Mouse (Mus musculus) kidney, postnatal 0 days (tissue): ENCODE measurements around the gene Mmp17. TPM values are rescaled to one million over a fixed set of nuclear protein-coding genes. Genes with fewer than 3 reads are reported as not detected.

Experiments
- ATAC-seq: fragments of 200-750 bp; cut with Nextera tagmentation; replicated peaks from 2 replicates; pipeline ENCODE4 v1.8.0; 2017; ENCODE audit warnings: low read depth, moderate number of reproducible peaks, moderate TSS enrichment, moderate library complexity; ENCODE audit not compliant: low FRiP score
- DNase-seq: peaks from one replicate; pipeline ENCODE4 v3.0.0-alpha.2; 2016; ENCODE audit warnings: low spot score
- H3K27ac ChIP-seq: fragments of 300-500 bp; sonication (generic); 2 replicates; pipeline ENCODE4 v1.5.1; 2014; ENCODE audit warnings: mild to moderate bottlenecking
- H3K27me3 ChIP-seq: fragments of 300-500 bp; sonication (generic); 2 replicates; pipeline ENCODE4 v1.6.1; 2014; ENCODE audit warnings: low read length, mixed read lengths; ENCODE audit not compliant: insufficient read depth
- H3K36me3 ChIP-seq: fragments of 300-500 bp; sonication (generic); 2 replicates; pipeline ENCODE4 v1.6.1; 2014; ENCODE audit warnings: low read length, mixed read lengths; ENCODE audit not compliant: insufficient read depth
- H3K4me1 ChIP-seq: fragments of 300-500 bp; sonication (generic); replicated peaks from 2 replicates; pipeline ENCODE4 v1.6.1; 2014; ENCODE audit warnings: antibody characterized with exemption, low read length, mixed read lengths; ENCODE audit not compliant: insufficient read depth
- H3K4me2 ChIP-seq: fragments of 300-500 bp; sonication (generic); 2 replicates; pipeline ENCODE4 v1.6.1; 2014; ENCODE audit warnings: mild to moderate bottlenecking, low read length, moderate library complexity, mixed read lengths
- H3K4me3 ChIP-seq: fragments of 300-500 bp; sonication (generic); replicated peaks from 2 replicates; pipeline ENCODE4 v1.5.1; 2014; ENCODE audit warnings: low read depth, low read length
- H3K9ac ChIP-seq: fragments of 300-500 bp; sonication (generic); 2 replicates; pipeline ENCODE4 v1.6.1; 2014; ENCODE audit warnings: low read depth, low read length
- H3K9me3 ChIP-seq: fragments of 300-500 bp; sonication (generic); replicated peaks from 2 replicates; pipeline ENCODE4 v1.6.1; 2016; ENCODE audit warnings: low read length, inconsistent platforms, mixed read lengths
- CTCF ChIP-seq: IDR thresholded peaks from 2 replicates; pipeline ENCODE4 v1.5.1; 2016; ENCODE audit warnings: antibody characterized with exemption, low read depth, mild to moderate bottlenecking, moderate library complexity
- WGBS: fragments of 180-500 bp; shearing (Covaris S2); extraction: QIAGEN DNeasy Blood & Tissue Kit; methylation state at CpG from one replicate; pipeline ENCODE4 v1.1.7; 2014; 5-methylcytosine and 5-hydroxymethylcytosine counted together
- polyA plus RNA-seq: library from polyadenylated mRNA; unstranded; fragments of >200 nt; fragmentation: Nextera tagmentation; extraction: Ambion mirVana; gene quantifications from 2 replicates; pipeline ENCODE4 v1.2.1, GENCODE M21; 2015

The Mmp17 gene
- polyA plus RNA-seq: 1.5 and 2.0 TPM in 2 replicates

- ATAC-seq (peak; percentile 84), DNase-seq (peak; percentile 93)
- Histone ChIP-seq H3K4me3 (peak within 1 kb of the TSS; percentile 76), H3K4me2 (peak within 1 kb of the TSS; percentile 100), H3K27ac (no peak within 1 kb of the TSS), H3K36me3 (no peaks in the 10 kb centered on the region), H3K4me1 (peaks cover 7% of the 10 kb centered on the region; the same call in 1 of the 2 replicates), H3K9ac (peak within 1 kb of the TSS; percentile 63), H3K27me3 (no peaks in the 10 kb centered on the region), H3K9me3 (no peaks in the 10 kb centered on the region)
- TF ChIP-seq CTCF: peak; percentile 80
- under 1% methylated on average over 76 of the region's 80 CpGs for WGBS
Measured at GRCm38 (mm10) chr5:129583761-129584582, at the start of gene Mmp17. Mmp17 (plus strand) TSS chr5:129584169.

GRCm38 (mm10) chr5:129534500-129534899, 49.5 kb upstream of the Mmp17 start:
- H3K4me2 ChIP-seq: no peak overlapping the region
- ATAC-seq (no peak), DNase-seq (no peak)
- TF ChIP-seq CTCF: no peak
- peaks cover 18% of the 10 kb centered on the region for H3K36me3 ChIP-seq
- 82% methylated on average over 2 of the region's 2 CpGs for WGBS
- H3K27ac ChIP-seq: no peak overlapping the region
- no peaks in the 10 kb centered on the region; the same call in 1 of the 2 replicates for H3K4me1 ChIP-seq
- H3K27me3 ChIP-seq: no peaks in the 10 kb centered on the region
- H3K9me3 ChIP-seq: no peaks in the 10 kb centered on the region
- no peak overlapping the region for H3K4me3 ChIP-seq
- H3K9ac ChIP-seq: no peak overlapping the region

- no peak for TF ChIP-seq CTCF
- Histone ChIP-seq H3K27me3 (no peaks in the 10 kb centered on the region), H3K4me3 (no peak overlapping the region), H3K36me3 (peaks cover 15% of the 10 kb centered on the region), H3K4me2 (no peak overlapping the region), H3K27ac (no peak overlapping the region), H3K9me3 (no peaks in the 10 kb centered on the region), H3K9ac (no peak overlapping the region), H3K4me1 (no peaks in the 10 kb centered on the region; the same call in 1 of the 2 replicates)
- ATAC-seq: no peak
- peak; percentile 20 for DNase-seq
- 68% methylated on average over 2 of the region's 2 CpGs for WGBS
Measured at GRCm38 (mm10) chr5:129535021-129535420, 48.9 kb upstream of the Mmp17 start.

DNA sequence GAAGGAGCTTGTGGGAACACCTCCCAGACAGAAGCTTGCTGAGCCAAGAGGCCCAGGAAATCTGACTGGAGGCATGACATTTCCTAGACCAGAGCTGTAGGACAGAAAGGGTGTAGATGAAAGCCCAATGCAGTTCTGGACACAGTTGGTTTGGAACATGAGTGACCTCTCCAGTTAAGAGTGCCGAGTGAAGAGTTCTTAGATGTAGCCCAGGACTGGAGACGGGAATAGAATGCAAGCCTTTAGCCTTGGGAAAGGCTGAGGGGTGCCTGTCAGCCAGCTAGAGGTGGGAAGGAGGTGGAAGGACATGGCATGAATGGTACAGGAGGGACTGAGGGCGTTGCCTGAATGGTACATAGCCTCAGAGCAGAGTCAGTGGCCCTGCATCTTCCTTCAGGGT, 48.5 kb upstream of the Mmp17 start:
- no peak overlapping the region for H3K4me2 ChIP-seq
- 96% methylated on average over 3 of the region's 3 CpGs for WGBS
- TF ChIP-seq CTCF: no peak
- DNase-seq (no peak), ATAC-seq (no peak)
- no peaks in the 10 kb centered on the region for H3K27me3 ChIP-seq
- H3K9ac ChIP-seq: no peak overlapping the region
- no peaks in the 10 kb centered on the region; the same call in 1 of the 2 replicates for H3K4me1 ChIP-seq
- H3K4me3 ChIP-seq: no peak overlapping the region
- peaks cover 15% of the 10 kb centered on the region for H3K36me3 ChIP-seq
- H3K27ac ChIP-seq: no peak overlapping the region
- no peaks in the 10 kb centered on the region for H3K9me3 ChIP-seq

GRCm38 (mm10) chr5:129538826-129539225, 45.1 kb upstream of the Mmp17 start:
- ATAC-seq: no peak
- DNase-seq: peak; percentile 9
- H3K27me3 ChIP-seq: no peaks in the 10 kb centered on the region
- H3K4me2 ChIP-seq: no peak overlapping the region
- TF ChIP-seq CTCF: no peak
- WGBS: 75% methylated on average over 4 of the region's 4 CpGs
- H3K9me3 ChIP-seq: no peaks in the 10 kb centered on the region
- no peak overlapping the region for H3K27ac ChIP-seq
- H3K9ac ChIP-seq: no peak overlapping the region
- H3K36me3 ChIP-seq: peaks cover 27% of the 10 kb centered on the region
- H3K4me1 ChIP-seq: no peaks in the 10 kb centered on the region; the same call in 1 of the 2 replicates
- H3K4me3 ChIP-seq: no peak overlapping the region

DNA sequence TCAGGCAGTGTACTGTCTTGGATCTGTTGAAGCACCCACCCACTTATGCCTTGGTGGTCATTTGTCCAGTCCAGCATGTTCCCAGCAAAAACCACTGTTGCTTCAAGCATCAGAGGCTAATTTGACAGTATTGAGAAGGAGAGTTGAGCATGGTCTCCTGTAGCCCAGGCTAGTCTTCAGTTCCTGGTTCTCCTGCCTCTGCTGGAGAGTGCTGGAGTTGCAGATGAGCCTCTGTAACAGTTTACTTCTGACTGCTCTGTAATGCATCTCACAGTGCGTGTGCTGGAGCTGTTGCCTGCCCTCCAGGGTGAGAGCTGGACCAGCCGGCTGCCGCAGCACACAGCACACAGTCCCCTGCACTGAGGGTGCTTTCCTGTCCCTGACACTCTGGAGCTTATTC, 41.7 kb upstream of the Mmp17 start:
- H3K9me3 ChIP-seq: no peaks in the 10 kb centered on the region
- no peak overlapping the region for H3K4me3 ChIP-seq
- DNase-seq: no peak
- 88% methylated on average over 3 of the region's 3 CpGs for WGBS
- H3K9ac ChIP-seq: no peak overlapping the region
- peaks cover 52% of the 10 kb centered on the region for H3K36me3 ChIP-seq
- H3K4me1 ChIP-seq: no peaks in the 10 kb centered on the region
- no peak overlapping the region for H3K4me2 ChIP-seq
- H3K27ac ChIP-seq: no peak overlapping the region
- TF ChIP-seq CTCF: peak; percentile 40
- no peak for ATAC-seq
- H3K27me3 ChIP-seq: no peaks in the 10 kb centered on the region
